Mouse (Mus musculus) liver, embryonic 14.5 days (tissue): Measurements from ENCODE around the gene Knstrn. TPM values are rescaled to one million over a fixed set of nuclear protein-coding genes. Genes with fewer than 3 reads are reported as not detected.

Source experiments
- ATAC-seq: fragments of 200-750 bp; cut with Nextera tagmentation; 2 replicates; pipeline ENCODE4 v1.8.0; 2017; ENCODE audit warnings: moderate number of reproducible peaks, mild to moderate bottlenecking, moderate library complexity; ENCODE audit not compliant: insufficient read depth
- DNase-seq, 3 experiments: peaks; one replicate each; pipeline ENCODE4 v3.0.0-alpha.2; 2012 to 2013; ENCODE audit warnings: low read depth in 3 of 3, low spot score in 3 of 3
- H3K27ac ChIP-seq: fragments of 300-500 bp; sonication (generic); 2 replicates; pipeline ENCODE4 v1.5.1; 2014; ENCODE audit warnings: moderate library complexity, mild to moderate bottlenecking, control low read depth, inconsistent platforms
- H3K27me3 ChIP-seq: fragments of 300-500 bp; sonication (generic); 2 replicates; pipeline ENCODE4 v1.6.1; 2014; ENCODE audit warnings: mild to moderate bottlenecking, low read length, moderate library complexity; ENCODE audit not compliant: control insufficient read depth, insufficient read depth
- H3K36me3 ChIP-seq: fragments of 300-500 bp; sonication (generic); replicated peaks from 2 replicates; pipeline ENCODE4 v1.6.1; 2014; ENCODE audit warnings: low read depth; ENCODE audit not compliant: control insufficient read depth, insufficient read depth
- H3K4me1 ChIP-seq, 2 experiments: fragments of 200-500 bp in 1 of 2; fragments of 300-500 bp in 1 of 2; sonication (generic) in 1 of 2; replicated peaks; 2 replicates each; pipeline ENCODE4 v1.6.1; 2012 to 2014; ENCODE audit warnings: antibody characterized with exemption in 1 of 2, inconsistent platforms in 1 of 2, low read length in 1 of 2; ENCODE audit not compliant: control insufficient read depth in 2 of 2, insufficient read depth in 2 of 2
- H3K4me2 ChIP-seq: fragments of 300-500 bp; sonication (generic); 2 replicates; pipeline ENCODE4 v1.6.1; 2014; ENCODE audit warnings: low read depth, mild to moderate bottlenecking, control low read depth, moderate library complexity
- H3K4me3 ChIP-seq, 2 experiments: fragments of 200-500 bp in 1 of 2; fragments of 300-500 bp in 1 of 2; sonication (generic) in 1 of 2; 2 replicates each; pipeline ENCODE4 v1.5.1; 2012 to 2014; ENCODE audit warnings: low read depth in 2 of 2, low read length in 2 of 2, mild to moderate bottlenecking in 2 of 2, control low read depth in 1 of 2, inconsistent platforms in 1 of 2, moderate library complexity in 1 of 2; ENCODE audit not compliant: insufficient read depth in 1 of 2
- H3K9ac ChIP-seq: fragments of 300-500 bp; sonication (generic); replicated peaks from 2 replicates; pipeline ENCODE4 v1.6.1; 2014; ENCODE audit warnings: mild to moderate bottlenecking, control low read depth, moderate library complexity
- H3K9me3 ChIP-seq: fragments of 300-500 bp; sonication (generic); 2 replicates; pipeline ENCODE4 v1.6.1; 2016; ENCODE audit warnings: low read length, mixed read lengths; ENCODE audit not compliant: control insufficient read depth
- CTCF ChIP-seq: IDR thresholded peaks from 2 replicates; pipeline ENCODE4 v1.5.1; 2016; ENCODE audit warnings: antibody characterized with exemption, low read depth, control low read depth
- EP300 ChIP-seq: IDR thresholded peaks from 2 replicates; pipeline ENCODE4 v1.6.1; 2016; ENCODE audit warnings: antibody characterized with exemption, low read depth
- WGBS: fragments of 180-500 bp; shearing (Covaris S2); extraction: QIAGEN DNeasy Blood & Tissue Kit; methylation state at CpG from one replicate; pipeline ENCODE4 v1.1.7; 2014; ENCODE audit not compliant: insufficient replicate concordance; 5-methylcytosine and 5-hydroxymethylcytosine counted together
- polyA plus RNA-seq, 2 experiments: library from polyadenylated mRNA; depleted of rRNA in 1 of 2; stranded (reverse) in 1 of 2; unstranded in 1 of 2; fragments of >200 nt; fragmentation: Nextera tagmentation in 1 of 2; extraction: Ambion mirVana in 1 of 2; gene quantifications; 2 replicates each; pipeline versions ENCODE4 v1.2.1 to v1.2.3; 2012 to 2014

The Knstrn gene
- polyA plus RNA-seq, 2 experiments = 50.8 to 84.7 TPM

DNA sequence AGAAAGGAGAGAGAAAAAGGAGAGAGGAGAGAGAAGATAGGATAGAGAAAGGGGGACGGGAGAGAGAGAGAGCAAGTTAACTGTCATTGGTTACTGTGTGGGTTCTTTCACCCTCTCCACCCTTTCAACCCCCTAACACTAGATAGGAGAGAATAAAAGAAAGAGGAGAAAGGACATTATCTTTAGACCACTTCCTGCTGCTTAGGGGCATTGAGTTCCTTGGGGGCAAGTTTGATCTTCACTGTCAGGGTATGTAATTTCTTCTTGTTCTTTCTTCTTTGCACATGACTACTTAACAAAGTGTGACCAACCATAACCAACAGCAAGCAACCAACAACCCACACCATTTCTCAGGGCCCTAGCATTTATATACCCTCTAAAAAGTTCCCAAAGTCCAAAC is 1.1 kb upstream of the Knstrn start:
- Histone ChIP-seq H3K4me2 (no peak overlapping the region), H3K9me3 (no peaks in the 10 kb centered on the region), H3K36me3 (peaks cover 11% of the 10 kb centered on the region), H3K27me3 (no peaks in the 10 kb centered on the region), H3K27ac (no peak overlapping the region), H3K4me3 (no peak overlapping the region), H3K9ac (no peak overlapping the region), H3K4me1 (peaks cover 8 to 15% of the 10 kb centered on the region in 2 experiments)
- 22% methylated on average over 1 of the region's 1 CpGs for WGBS
- no peak for TF ChIP-seq CTCF
- TF ChIP-seq EP300 = no peak
- DNase-seq = no peak
- no peak for ATAC-seq

DNA sequence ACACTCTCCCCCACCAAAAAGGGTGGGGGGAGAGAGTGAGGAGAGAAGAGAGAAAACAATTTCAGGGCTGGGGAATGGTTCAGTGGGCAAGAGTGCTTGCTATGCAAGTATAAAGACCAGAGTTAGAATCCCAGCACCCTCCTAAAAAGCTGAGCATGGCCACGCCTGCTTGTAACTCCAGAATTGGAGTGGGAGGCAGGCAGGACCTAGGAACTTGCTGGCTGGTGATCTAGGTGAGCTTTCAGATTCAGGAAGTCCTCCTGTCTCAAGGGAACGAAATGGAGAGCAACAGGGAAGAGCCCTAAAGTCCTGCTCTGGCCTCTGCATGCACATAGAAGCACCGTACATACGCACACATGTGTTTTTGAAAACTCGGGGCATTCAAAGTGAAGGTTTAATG is 9.0 kb downstream of the Knstrn start:
- no peak overlapping the region for H3K27ac ChIP-seq
- peaks cover 67% of the 10 kb centered on the region for H3K36me3 ChIP-seq
- TF ChIP-seq CTCF (no peak), EP300 (no peak)
- ATAC-seq (no peak), DNase-seq (no peak)
- H3K4me3 ChIP-seq = no peak overlapping the region
- no peaks in the 10 kb centered on the region for H3K9me3 ChIP-seq
- WGBS = 78% methylated on average over 5 of the region's 5 CpGs
- no peak overlapping the region for H3K9ac ChIP-seq
- H3K4me1 ChIP-seq = no peaks in the 10 kb centered on the region
- no peaks in the 10 kb centered on the region for H3K27me3 ChIP-seq
- no peak overlapping the region for H3K4me2 ChIP-seq

DNA sequence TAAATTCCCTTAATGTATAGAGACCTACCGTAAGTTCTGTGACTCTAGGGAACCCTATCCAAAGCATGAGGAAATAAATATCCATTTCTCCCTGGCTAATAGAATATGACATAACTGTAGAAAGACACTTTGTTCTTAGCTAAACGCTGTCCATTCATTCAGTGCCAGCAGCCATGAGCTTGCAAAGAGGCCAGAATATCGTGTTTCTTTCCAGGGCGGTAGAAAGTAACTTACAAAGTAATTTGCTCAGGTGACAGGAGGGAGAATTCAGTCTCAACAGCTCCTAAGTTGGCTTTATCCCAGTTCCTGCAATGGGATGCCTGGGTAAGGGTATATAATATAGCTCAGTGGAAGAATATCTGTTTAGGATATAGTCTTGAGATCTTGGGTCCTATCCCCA is 10.6 kb downstream of the Knstrn start:
- Histone ChIP-seq H3K4me1 (no peaks in the 10 kb centered on the region), H3K9ac (no peak overlapping the region), H3K27ac (no peak overlapping the region), H3K36me3 (peaks cover 65% of the 10 kb centered on the region), H3K27me3 (no peaks in the 10 kb centered on the region), H3K9me3 (no peaks in the 10 kb centered on the region), H3K4me3 (no peak overlapping the region), H3K4me2 (no peak overlapping the region)
- WGBS = 92% methylated on average over 4 of the region's 4 CpGs
- ATAC-seq (no peak), DNase-seq (no peak)
- TF ChIP-seq CTCF = no peak
- TF ChIP-seq EP300 = no peak

DNA sequence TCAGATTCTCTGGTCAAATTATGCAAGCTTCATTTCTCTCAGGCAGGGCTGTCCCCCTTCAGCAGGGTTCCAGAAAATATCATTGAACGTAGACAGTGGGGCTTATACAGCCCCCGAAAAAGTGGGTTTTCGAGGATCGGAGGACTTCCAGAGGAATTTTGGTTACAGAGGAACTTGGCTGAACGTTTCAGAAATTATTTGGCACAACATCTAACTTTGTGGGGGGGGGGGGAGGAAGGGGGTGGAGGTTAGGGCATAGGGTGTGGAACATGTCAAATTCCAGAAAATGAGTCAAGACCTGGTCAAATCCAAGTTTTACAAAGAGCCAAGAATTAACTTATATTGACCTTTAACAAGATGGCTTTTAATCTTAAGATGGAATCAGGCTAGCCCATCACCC is 15.3 kb downstream of the Knstrn start:
- Histone ChIP-seq H3K9me3 (no peaks in the 10 kb centered on the region), H3K36me3 (peaks cover 86% of the 10 kb centered on the region), H3K4me1 (no peaks in the 10 kb centered on the region), H3K27me3 (no peaks in the 10 kb centered on the region), H3K27ac (no peak overlapping the region), H3K9ac (no peak overlapping the region), H3K4me2 (no peak overlapping the region), H3K4me3 (no peak overlapping the region)
- no peak for DNase-seq
- 87% methylated on average over 5 of the region's 5 CpGs for WGBS
- no peak for TF ChIP-seq EP300
- no peak for TF ChIP-seq CTCF
- no peak for ATAC-seq

DNA sequence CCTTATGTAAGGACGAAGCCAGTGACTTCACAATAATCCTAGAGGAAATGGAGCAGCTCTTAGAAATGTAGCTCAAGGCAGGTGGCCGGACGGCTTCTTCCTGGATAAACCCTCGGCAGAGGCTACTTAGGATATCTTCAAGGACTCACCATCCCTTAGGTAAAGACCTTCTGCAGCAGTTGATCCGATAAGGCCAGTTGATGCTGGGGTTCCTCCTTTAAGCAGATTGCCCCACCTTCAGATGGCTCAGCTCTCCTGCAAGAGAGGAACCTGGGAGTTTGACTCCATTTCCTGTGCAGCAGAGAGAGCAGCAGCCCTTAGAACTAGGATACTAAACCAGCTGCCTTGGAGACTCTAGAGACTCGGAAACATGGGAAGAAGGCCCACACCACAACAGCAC is 20.3 kb downstream of the Knstrn start:
- TF ChIP-seq EP300 = no peak
- TF ChIP-seq CTCF = no peak
- H3K4me2 ChIP-seq = no peak overlapping the region
- no peak overlapping the region for H3K27ac ChIP-seq
- H3K27me3 ChIP-seq = no peaks in the 10 kb centered on the region
- 86% methylated on average over 6 of the region's 6 CpGs for WGBS
- no peaks in the 10 kb centered on the region for H3K9me3 ChIP-seq
- no peak for ATAC-seq
- no peak for DNase-seq
- peaks cover 68% of the 10 kb centered on the region for H3K36me3 ChIP-seq
- no peaks in the 10 kb centered on the region for H3K4me1 ChIP-seq
- H3K9ac ChIP-seq = no peak overlapping the region
- no peak overlapping the region for H3K4me3 ChIP-seq

DNA sequence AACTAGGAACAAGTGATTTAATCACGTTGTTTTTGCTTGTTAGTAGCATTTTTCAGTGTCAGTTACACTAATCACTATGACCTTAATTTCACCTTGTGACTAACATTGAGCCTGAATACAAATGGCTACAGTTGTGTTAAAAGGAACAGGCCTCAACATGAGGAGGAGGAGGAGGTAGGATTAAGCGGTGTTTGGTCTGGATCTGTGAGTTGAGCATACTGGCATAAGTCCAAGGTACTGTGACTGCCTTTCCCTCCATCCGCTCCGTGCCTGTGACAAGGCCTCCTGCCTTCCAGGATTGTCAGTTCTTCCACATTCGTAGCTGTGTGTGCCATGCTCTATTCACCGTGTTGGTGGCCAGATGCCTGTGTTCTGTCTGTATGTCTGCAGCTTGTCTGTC is 21.3 kb downstream of the Knstrn start:
- WGBS = 82% methylated on average over 6 of the region's 6 CpGs
- no peak for ATAC-seq

More for the DNA sequence above, 21.3 kb downstream of the Knstrn start:
- Histone ChIP-seq H3K4me1 (no peaks in the 10 kb centered on the region), H3K9me3 (no peaks in the 10 kb centered on the region), H3K4me3 (no peak overlapping the region), H3K27ac (no peak overlapping the region), H3K36me3 (peaks cover 57% of the 10 kb centered on the region), H3K27me3 (no peaks in the 10 kb centered on the region), H3K4me2 (no peak overlapping the region), H3K9ac (no peak overlapping the region)
- DNase-seq = no peak
- no peak for TF ChIP-seq EP300
- no peak for TF ChIP-seq CTCF
